Mouse (Mus musculus) thymus, adult 2 months (tissue): Measurements from ENCODE around the gene Gm42791. TPM values are rescaled to one million over a fixed set of nuclear protein-coding genes. Genes with fewer than 3 reads are reported as not detected.

Experiments
- DNase-seq: peaks from one replicate; pipeline ENCODE4 v3.0.0; 2021
- H3K27ac ChIP-seq: fragments of 200-500 bp; 2 replicates; pipeline ENCODE4 v1.5.1; 2012; ENCODE audit warnings: low read length, control low read depth; ENCODE audit not compliant: control insufficient read depth, insufficient read depth
- H3K27me3 ChIP-seq: fragments of 200-500 bp; 2 replicates; pipeline ENCODE4 v1.6.1; 2012; ENCODE audit warnings: mild to moderate bottlenecking, low read length, moderate library complexity, mixed read lengths; ENCODE audit not compliant: control insufficient read depth, insufficient read depth
- H3K36me3 ChIP-seq: fragments of 200-500 bp; 2 replicates; pipeline ENCODE4 v1.6.1; 2012; ENCODE audit warnings: mild to moderate bottlenecking, low read length, moderate library complexity; ENCODE audit not compliant: control insufficient read depth, insufficient read depth
- H3K4me1 ChIP-seq: fragments of 200-500 bp; replicated peaks from 2 replicates; pipeline ENCODE4 v1.6.1; 2012; ENCODE audit warnings: low read length; ENCODE audit not compliant: control insufficient read depth, insufficient read depth
- H3K4me3 ChIP-seq: fragments of 200-500 bp; 2 replicates; pipeline ENCODE4 v1.5.1; 2012; ENCODE audit warnings: mild to moderate bottlenecking, low read length, control low read depth, moderate library complexity; ENCODE audit not compliant: control insufficient read depth, insufficient read depth
- CTCF ChIP-seq: fragments of 200-500 bp; IDR thresholded peaks from 2 replicates; pipeline ENCODE4 v1.5.1; 2012; ENCODE audit warnings: mild to moderate bottlenecking, control low read depth, low read length, moderate library complexity, borderline replicate concordance; ENCODE audit not compliant: control insufficient read depth, poor library complexity, insufficient read depth; ENCODE audit errors: extremely low read depth
- POLR2A ChIP-seq: fragments of 200-500 bp; IDR thresholded peaks from 2 replicates; pipeline ENCODE4 v1.6.1; 2012; ENCODE audit warnings: mild to moderate bottlenecking, low read length, control low read depth, moderate library complexity; ENCODE audit not compliant: control insufficient read depth, poor library complexity, insufficient read depth; ENCODE audit errors: extremely low read depth
- WGBS: fragments of 180-500 bp; shearing (Covaris S2); methylation state at CpG from one replicate; pipeline ENCODE4 v1.1.7; 2018; 5-methylcytosine and 5-hydroxymethylcytosine counted together
- polyA plus RNA-seq: library from polyadenylated mRNA; depleted of rRNA; stranded (reverse); fragments of >200 nt; gene quantifications from 2 replicates; pipeline ENCODE4 v1.2.3, GENCODE M21; 2012

Gm42791 gene
- polyA plus RNA-seq, 1 experiment, result not detected

DNA sequence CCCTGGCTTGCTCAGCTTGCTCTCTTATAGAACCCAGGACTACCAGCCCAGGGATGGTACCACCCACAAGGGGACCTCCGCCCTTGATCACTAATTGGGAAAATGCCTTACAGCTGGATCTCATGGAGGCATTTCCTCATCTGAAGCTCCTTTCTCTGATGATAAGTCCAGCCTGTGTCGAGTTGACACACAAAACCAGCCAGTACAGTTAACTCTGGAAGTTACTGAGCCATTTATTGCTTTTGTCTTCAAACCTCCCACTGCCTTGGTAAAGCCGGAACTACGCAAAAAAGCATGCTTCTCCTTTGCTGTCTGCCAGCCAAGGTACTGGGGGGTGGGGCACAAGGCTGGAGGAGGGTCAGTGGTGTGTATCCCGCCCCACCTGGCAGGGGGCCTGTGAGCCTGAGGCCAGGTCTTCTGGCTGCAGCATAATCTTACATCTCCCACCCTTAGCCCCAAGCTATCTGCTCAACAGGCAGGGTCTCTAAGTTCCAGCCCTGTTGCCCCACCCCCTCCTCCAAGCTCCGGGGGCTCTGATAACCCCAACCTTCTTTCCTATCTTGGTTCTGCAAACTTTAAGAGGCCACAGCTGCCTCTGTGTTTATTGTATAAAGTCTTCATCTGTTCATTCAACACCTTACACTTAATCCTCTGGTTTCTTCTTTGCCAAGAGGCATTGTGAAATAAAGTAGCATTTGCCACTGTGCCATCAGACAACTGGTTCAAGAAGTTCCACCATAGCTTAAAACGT, 59.7 kb downstream of the Gm42791 start:
- Histone ChIP-seq H3K27ac (no peak overlapping the region), H3K36me3 (no peaks in the 10 kb centered on the region), H3K4me3 (no peak overlapping the region), H3K27me3 (no peaks in the 10 kb centered on the region), H3K4me1 (no peaks in the 10 kb centered on the region)
- WGBS, result 91% methylated on average over 7 of the region's 7 CpGs
- no peak for DNase-seq
- no peak for TF ChIP-seq POLR2A
- TF ChIP-seq CTCF, result no peak

DNA sequence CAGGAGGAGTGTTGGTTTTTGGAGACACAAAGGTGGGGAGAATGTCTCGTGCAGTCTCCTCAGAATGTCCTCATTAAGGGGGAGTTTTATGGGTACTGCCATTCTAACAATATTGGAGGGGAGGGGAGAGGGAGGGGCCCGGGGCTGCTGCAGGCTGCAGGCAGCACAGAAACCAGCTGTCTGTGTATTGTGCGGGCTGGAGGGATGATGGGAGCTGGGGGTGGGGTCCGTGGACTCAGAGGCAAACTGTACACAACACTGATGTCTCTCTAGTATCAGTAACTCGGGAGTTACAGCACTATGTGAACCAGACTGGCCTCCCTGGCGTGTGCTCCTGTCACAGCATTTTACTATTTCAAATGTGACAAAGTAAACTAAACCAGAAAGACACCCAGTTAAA, 60.5 kb downstream of the Gm42791 start:
- DNase-seq, result no peak
- no peak overlapping the region for H3K27ac ChIP-seq
- no peaks in the 10 kb centered on the region for H3K27me3 ChIP-seq
- H3K4me3 ChIP-seq, result no peak overlapping the region
- H3K36me3 ChIP-seq, result no peaks in the 10 kb centered on the region
- TF ChIP-seq POLR2A (no peak), CTCF (no peak)
- no peaks in the 10 kb centered on the region for H3K4me1 ChIP-seq
- 90% methylated on average over 6 of the region's 6 CpGs for WGBS

DNA sequence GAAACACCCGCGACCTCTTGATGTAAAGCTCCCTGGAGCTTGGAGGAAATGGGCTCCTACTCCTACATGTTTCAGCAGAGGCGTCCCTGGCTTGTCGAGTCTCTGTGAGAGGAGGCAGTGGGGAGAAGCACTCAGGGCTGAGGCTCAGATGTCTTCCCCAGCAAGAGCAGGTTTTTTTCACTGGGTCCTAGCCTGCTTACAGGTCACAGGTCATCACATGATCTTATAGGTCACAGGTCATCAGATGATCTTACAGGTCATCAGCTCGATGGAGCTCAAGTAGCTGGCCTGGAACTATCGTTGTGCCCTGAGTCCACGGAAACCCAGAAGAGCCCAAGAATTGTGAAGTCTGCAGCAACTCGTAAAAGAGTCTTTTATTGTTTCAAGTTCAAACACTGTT, 61.2 kb downstream of the Gm42791 start:
- Histone ChIP-seq H3K27me3 (no peaks in the 10 kb centered on the region), H3K36me3 (no peaks in the 10 kb centered on the region), H3K4me1 (peaks cover 3% of the 10 kb centered on the region), H3K27ac (no peak overlapping the region), H3K4me3 (no peak overlapping the region)
- no peak for DNase-seq
- WGBS, result 85% methylated on average over 8 of the region's 8 CpGs
- TF ChIP-seq POLR2A, result no peak
- no peak for TF ChIP-seq CTCF

DNA sequence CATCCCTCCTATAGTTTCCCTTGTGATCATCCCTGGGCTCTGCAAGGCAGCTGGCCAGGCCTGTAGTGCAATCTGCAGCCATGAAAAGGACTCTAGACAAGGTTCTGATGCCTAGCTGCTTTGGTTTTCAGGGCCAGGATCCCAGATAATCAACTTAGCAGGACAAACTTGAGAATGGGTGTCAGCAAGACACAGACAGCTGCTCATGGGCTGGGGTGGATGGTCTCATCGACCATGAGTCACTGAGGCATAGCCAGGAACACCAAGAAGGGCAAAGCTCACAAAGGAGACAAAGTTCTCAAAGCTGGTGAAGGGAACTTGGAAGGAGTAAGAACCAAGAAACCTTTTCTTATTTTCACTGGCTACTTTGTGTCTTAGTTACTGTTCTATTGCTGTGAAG, 63.6 kb downstream of the Gm42791 start:
- TF ChIP-seq CTCF, result no peak
- DNase-seq, result no peak
- WGBS, result 95% methylated on average over 1 of the region's 1 CpGs
- Histone ChIP-seq H3K4me1 (peaks cover 5% of the 10 kb centered on the region), H3K27ac (no peak overlapping the region), H3K36me3 (no peaks in the 10 kb centered on the region), H3K4me3 (no peak overlapping the region), H3K27me3 (no peaks in the 10 kb centered on the region)

DNA sequence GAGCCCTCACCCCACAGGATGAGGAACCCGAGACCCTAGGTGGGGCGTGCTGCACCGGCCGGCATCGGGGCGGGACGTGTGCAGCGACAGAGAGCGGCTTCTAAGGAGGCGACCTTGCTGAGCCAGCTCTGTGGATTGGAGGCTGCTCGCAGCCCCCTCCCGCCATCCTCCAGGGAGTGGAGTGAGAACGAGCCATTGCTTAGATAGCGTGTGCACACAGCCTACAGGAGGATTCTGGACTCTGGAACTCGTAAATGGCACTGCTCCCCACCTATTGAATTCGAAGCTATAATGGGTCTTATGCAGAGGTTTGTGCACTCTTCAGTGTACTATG, 65.9 kb downstream of the Gm42791 start, which contains the start of gene Katnal1:
Gene Katnal1, minus strand, starts transcription at position 205 of the 334 bp plus-strand sequence.
- no peak for DNase-seq
- peak within 1 kb of the TSS; percentile 74 for H3K4me3 ChIP-seq
- no peak within 1 kb of the TSS for H3K27ac ChIP-seq
- 3% methylated on average over 16 of the region's 16 CpGs for WGBS
- H3K27me3 ChIP-seq, result no peaks in the 10 kb centered on the region
- no peaks in the 10 kb centered on the region for H3K36me3 ChIP-seq
- no peak for TF ChIP-seq CTCF
- no peak for TF ChIP-seq POLR2A
- H3K4me1 ChIP-seq, result peaks cover 5% of the 10 kb centered on the region

DNA sequence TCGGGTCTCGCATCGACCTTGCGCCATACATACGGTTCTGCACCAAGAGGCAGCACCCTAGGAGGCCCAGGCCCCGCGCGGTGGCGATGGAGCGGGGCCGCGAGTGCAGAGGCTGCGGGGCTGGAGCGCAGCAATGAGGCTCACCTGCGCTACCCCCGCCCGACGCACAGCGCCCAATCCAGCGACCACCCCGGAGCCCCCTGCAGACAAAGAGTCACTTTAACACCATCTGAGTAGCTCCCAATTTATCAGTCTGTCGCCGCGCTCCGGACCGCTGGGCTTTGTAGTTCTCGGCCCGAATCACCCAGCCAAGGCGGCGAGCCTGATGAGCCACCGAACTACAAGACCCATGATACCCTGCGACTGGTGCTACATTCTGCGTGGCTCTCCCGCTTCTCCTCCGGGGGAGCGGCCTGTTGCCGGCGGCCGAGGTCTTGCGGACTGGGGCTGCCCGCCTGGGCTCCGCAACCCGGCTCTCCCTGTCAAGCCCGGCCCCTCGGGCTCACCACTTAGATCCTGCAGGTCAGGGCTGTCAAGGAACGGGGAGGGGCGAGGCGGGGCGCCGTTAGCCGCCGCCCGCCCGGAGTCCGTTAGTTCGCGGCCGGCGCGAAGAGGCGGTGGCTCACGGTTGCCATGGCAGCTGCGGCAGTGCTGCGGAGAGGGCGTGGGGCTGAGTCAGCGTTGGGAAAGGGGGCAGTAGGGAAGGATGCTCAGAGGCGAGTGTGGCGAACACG, 66.4 kb downstream of the Gm42791 start:
- Histone ChIP-seq H3K4me1 (peaks cover 5% of the 10 kb centered on the region), H3K27ac (no peak overlapping the region), H3K36me3 (no peaks in the 10 kb centered on the region), H3K27me3 (no peaks in the 10 kb centered on the region), H3K4me3 (peak overlapping the region; percentile 74)
- peak; percentile 90 for DNase-seq
- under 1% methylated on average over 69 of the region's 69 CpGs for WGBS
- peak; percentile 49; the same call in 1 of the 2 replicates for TF ChIP-seq POLR2A
- peak; percentile 47; the same call in 1 of the 2 replicates for TF ChIP-seq CTCF

DNA sequence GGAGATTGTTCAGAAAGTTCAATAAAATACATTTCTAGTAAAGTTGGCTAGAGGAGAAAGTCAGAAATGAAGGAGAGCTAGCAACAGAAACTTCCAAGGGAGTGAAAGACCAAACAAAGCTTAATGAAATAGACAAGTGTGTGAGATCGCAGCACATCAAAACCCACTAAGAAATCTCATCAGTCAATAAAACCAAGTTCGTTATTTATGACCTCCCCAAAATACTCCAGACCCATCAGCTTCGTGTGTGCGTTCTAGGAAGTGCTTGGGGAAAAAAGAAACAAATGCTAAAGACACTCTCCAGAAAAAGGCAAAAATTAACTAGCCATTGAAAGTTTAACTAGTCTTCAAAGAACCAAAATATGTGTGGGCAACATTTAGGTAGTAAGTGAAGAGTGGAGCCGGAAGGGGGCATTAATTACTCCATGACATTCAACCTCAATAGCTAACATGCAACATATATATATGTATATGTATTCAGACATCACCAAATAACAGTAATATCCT, 67.2 kb downstream of the Gm42791 start:
- TF ChIP-seq POLR2A, result no peak
- TF ChIP-seq CTCF, result no peak
- WGBS, result 55% methylated on average over 5 of the region's 5 CpGs
- no peak for DNase-seq
- Histone ChIP-seq H3K36me3 (no peaks in the 10 kb centered on the region), H3K27me3 (no peaks in the 10 kb centered on the region), H3K27ac (no peak overlapping the region), H3K4me3 (no peak overlapping the region), H3K4me1 (peaks cover 5% of the 10 kb centered on the region)
